Mouse (Mus musculus) heart, postnatal 25 days (tissue): ENCODE measurements at regions not wholly inside any gene's neighbourhood (a gene's known extent, or its start where the extent isn't known, plus 50 kb on each side); places are given as distances from the start of the nearest gene placed in this dataset.

Source experiments
- DNase-seq: peaks from one replicate; pipeline ENCODE4 v3.0.0; 2022; ENCODE audit warnings: low spot score
- intact Hi-C: fragments of 180-260 bp; cut with DNase I; formaldehyde crosslinking; loops from one replicate; pipeline ENCODE4 v1.15.1; 2025

DNA sequence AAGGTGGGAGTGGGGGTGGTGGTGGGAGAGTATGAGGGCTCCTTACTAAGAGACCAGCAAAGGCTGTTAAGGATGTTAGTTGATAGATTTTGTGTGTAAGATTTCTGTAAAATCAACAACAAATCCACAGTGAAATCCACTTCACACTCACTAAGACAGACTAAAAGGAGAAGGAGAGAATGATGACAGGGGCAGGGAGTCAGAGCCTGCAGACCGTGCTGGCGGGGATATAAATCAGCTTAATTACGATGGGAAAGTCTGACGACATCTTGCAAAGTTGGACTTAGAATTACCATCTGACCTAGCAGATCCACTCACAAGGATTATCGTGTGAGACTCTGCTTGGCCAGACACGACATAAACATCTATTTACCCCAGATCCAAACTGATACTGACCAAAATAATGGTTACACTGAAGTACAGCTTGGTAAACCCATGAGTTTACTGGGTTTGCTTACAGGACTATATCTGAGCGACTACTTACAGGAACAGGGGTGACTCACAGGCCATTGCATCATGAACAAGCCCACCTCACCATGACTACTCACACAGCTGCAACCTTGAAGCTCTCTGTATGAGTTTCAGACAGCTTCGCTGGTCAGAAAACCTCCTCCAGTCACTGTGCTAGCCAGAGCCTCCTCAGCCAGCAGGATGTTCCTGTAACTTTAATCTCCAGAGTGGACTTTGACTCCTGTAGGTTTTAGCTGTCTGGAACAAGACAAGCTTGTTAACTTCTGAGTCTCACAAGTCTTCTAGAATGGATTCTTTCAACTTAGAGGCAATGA is 50.5 kb upstream of the Ednra start:
- intact Hi-C loops: no loop called here
- DNase-seq: no peak

GRCm38 (mm10) chr8:77775526-77775925 is 51.3 kb upstream of the Ednra start:
- no peak for DNase-seq
- intact Hi-C loops: no loop called here

GRCm38 (mm10) chr8:77777597-77777996 is 53.3 kb upstream of the Ednra start:
- intact Hi-C loops: no loop called here

DNA sequence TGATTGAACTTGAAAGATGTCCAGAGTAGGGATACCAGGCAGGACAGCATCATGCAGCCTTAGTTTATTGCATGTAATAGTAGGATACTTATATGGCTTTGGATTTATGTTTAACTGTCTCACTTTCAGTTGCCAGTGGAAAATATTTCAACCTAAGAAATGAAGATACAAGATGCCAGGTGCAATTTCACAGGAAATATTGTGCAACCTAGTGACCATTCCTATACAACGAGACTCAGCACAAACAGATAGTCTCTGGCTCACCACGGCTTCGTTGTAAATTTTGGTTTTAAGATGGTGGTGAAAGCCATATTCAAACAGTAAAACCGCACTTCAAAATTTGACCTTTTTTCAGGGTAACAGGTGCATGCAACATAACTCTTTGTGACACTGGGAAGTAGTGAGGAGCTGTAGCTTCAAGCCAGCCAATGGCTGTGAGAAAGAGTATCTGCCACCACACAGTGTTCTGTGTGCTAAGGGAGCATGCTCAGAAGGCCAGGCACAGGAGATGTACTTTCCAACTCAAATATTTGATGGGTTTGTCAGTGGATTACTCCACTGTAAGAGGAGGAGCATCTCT is 61.5 kb upstream of the Ednra start:
- no peak for DNase-seq
- intact Hi-C loops: no loop called here

More at GRCm38 (mm10) chr8:77777597-77777996, 53.3 kb upstream of the Ednra start:
- DNase-seq: no peak

- intact Hi-C loops: no loop called here
- no peak for DNase-seq
Measured at GRCm38 (mm10) chr8:77794911-77795310, 70.6 kb upstream of the Ednra start.

- intact Hi-C loops: no loop called here
Measured at GRCm38 (mm10) chr8:77803147-77803903, 79.1 kb upstream of the Ednra start.

DNA sequence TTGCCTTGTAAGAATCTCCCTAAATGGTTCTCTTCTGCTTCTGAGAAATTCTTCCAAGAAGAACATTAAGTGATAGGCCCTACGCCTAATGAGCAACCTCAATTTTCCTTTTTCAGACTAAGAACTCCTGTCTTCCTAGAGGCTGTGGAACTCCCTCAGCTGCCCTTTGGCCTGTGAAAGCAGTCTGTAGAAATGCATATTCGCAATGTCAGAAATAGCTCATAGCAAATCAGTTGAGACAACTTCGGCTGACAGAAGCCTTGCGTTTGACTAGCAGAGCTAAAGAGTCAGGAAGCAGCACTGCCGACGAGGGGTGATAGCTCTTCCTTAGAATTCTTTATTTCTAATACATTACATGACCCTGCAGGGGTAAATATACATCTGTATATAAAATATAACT is 80.3 kb upstream of the Ednra start:
- intact Hi-C loops: no loop called here
- DNase-seq: no peak

More at GRCm38 (mm10) chr8:77803147-77803903, 79.1 kb upstream of the Ednra start:
- peak; percentile 11 for DNase-seq

GRCm38 (mm10) chr8:77804956-77805355 is 80.7 kb upstream of the Ednra start:
- DNase-seq: no peak
- intact Hi-C loops: no loop called here

- intact Hi-C loops: no loop called here
- no peak for DNase-seq
Measured at GRCm38 (mm10) chr8:77805657-77806056, 81.4 kb upstream of the Ednra start.

DNA sequence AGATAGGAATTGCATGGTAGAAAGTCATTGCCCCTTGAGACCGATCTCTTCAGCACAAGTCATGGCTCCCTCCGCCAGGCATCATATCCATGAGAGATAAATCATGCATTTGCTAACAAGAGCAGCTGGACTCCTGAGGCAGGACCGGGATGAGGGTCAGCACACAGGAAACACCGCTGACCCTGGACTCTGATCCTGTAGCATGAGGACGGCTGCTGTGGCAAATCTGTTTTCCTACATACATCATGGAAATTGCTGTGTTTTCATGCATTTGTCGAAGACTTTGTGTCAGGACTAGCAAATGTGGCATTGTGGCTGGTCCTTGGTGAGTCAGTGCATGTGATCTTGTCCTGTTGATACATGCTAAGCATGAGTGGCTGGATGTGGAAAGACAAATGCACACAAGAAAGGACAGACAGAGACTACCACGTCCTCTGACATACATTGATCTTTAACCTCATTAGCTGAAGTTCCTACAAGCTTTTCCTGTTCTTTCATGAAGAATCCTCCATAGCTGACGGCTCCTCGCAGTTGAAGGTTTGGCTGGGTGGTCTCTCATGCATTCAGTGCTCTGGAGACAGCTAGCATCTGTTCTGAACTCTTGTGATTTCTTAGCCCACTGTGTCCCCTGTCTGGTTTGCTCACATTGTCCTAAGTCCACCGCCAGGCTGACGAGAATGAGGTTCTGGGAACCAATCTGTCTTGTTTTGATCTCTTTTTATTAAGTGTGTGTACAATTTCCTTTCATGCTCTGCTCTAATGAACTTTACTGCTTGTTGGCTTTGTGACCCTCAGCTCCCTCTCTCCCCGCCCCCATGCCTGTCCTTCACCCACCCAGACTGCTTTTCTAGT is 90.8 kb upstream of the Ednra start:
- no peak for DNase-seq
- intact Hi-C loops: no loop called here

GRCm38 (mm10) chr8:77815648-77815971 is 91.3 kb upstream of the Ednra start:
- DNase-seq: no peak
- intact Hi-C loops: no loop called here

DNA sequence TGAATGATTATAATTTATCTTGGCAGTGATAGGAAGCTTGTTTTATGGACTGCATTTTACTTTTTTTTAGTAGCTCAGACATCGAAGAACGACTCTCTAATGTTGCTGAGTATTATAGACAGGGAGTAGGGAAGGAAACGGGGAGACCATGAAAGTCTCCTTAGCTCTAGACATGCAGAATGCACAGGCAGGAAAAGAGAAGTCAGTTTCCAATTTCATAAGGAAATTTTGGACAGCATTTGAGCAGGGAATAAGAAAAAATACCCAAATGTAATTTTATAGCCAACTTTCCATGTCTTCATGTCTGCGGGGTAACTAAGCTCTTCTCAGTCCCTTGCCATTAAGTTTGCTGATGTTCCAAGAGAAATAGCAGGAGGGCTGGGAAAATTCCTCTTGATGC is 92.0 kb upstream of the Ednra start:
- DNase-seq: no peak
- intact Hi-C loops: no loop called here

DNA sequence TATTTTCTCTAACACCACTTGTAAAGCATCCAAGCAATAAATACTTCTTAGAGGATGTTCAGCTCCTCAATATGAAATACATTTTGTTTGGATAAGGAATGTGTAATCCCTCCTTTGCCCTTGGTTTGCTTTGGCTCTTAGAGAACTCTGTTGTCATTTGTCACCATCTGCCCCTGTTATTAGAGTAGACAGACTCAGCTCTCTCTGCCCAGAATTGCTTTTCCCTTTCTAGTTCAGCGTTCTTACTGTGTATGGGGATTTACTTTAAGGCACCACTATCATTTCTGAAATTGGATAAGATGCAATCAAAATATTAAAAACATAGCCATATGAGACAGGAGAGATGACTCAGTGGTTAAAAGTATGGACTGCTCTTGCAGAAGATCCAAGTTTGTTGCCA is 101.5 kb upstream of the Ednra start:
- intact Hi-C loops: no loop called here
- no peak for DNase-seq

GRCm38 (mm10) chr8:77826255-77826654 is 102.0 kb upstream of the Ednra start:
- intact Hi-C loops: no loop called here

DNA sequence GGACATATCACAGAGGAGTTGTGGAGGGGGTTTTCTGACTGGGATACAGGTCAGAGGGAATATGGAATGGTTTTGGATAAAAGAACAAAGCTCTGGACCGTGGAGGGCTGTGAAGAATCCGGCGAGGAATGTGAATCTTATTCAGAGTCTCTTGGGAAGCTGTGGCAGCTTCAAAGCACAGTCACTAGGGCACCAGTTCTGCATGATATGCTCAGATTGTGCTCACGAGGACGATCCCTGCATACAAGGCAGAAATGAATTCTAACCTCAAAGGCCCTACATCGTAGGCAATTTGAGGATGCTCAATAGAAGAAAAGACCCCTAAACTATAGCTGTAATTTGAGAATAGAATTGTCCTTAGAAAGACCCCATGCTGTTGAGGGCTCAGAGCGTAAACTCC is 103.8 kb upstream of the Ednra start:
- intact Hi-C loops: no loop called here
- no peak for DNase-seq

More at GRCm38 (mm10) chr8:77826255-77826654, 102.0 kb upstream of the Ednra start:
- no peak for DNase-seq

DNA sequence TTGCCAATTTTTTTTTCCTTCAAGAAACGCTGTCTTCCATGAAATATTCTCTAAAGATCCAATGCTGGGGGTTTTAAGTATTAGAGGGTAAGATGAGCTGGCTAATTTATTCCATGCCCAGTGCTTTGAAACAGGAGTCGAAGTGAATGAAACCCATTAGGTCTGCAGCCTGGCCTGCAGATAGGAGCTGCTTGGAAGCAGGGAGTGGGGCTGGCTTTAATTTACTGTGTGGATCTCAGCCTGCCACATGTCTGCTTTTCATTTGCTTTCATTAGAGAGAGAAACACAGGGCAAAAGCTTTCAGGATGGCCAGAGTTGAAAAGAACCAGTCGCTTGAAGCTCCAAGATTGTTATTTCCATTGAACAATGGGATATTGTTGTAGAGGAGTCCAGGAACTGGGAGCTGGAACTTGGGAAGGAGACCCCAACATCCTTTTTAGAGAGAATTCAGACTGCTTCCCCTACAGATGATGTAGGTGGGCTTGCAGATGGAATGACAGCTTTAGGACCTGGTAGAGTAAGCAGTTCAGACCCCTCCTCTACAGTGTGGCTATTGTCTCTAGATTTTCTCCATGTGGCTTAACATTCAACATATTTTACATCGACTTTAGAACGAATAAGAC is 105.0 kb upstream of the Ednra start:
- no peak for DNase-seq
- intact Hi-C loops: no loop called here

- DNase-seq: no peak
- intact Hi-C loops: no loop called here
Measured at GRCm38 (mm10) chr8:77829764-77830163, 105.5 kb upstream of the Ednra start.

DNA sequence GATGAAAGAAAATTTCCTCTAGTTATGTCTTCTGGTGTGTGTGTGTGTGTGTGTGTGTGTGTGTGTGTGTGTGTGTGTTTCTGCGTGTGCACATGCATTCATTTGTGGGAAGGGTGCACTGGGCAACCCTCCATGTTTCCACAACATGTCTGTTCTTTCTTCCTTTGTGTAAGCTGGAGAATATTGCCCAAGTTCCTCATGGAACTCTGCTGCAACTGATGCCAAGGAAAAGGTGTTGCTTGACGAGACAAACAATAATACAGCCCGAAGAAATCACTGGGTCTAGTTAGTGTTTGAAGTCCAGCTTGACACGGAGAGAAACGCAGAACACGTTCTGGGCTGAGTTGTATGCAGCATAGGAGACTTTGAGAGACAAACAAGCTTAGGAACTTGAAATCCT is 110.0 kb upstream of the Ednra start:
- intact Hi-C loops: no loop called here
- no peak for DNase-seq

GRCm38 (mm10) chr8:77836902-77837489 is 112.7 kb upstream of the Ednra start:
- intact Hi-C loops: no loop called here
- no peak for DNase-seq
